Mouse (Mus musculus) spleen, adult 2 months (tissue): Measurements from ENCODE around the gene Sobp. TPM values are rescaled to one million over a fixed set of nuclear protein-coding genes. Genes with fewer than 3 reads are reported as not detected.

Experiments used
- DNase-seq, 2 experiments: peaks; one replicate each; pipeline versions ENCODE4 v3.0.0 to v3.0.0-alpha.2; 2012 to 2021; ENCODE audit warnings: low spot score in 2 of 2, low read depth in 1 of 2
- H3K27ac ChIP-seq: fragments of 200-500 bp; 2 replicates; pipeline ENCODE4 v1.5.1; 2012; ENCODE audit warnings: low read length, inconsistent platforms; ENCODE audit not compliant: insufficient read depth
- H3K27me3 ChIP-seq: fragments of 200-500 bp; 2 replicates; pipeline ENCODE4 v1.6.1; 2012; ENCODE audit warnings: mild to moderate bottlenecking, moderate library complexity, low read length, inconsistent platforms; ENCODE audit not compliant: control insufficient read depth, insufficient read depth
- H3K36me3 ChIP-seq: fragments of 200-500 bp; 2 replicates; pipeline ENCODE4 v1.6.1; 2012; ENCODE audit warnings: mild to moderate bottlenecking, low read length, inconsistent platforms; ENCODE audit not compliant: control insufficient read depth, insufficient read depth
- H3K4me1 ChIP-seq: fragments of 200-500 bp; 2 replicates; pipeline ENCODE4 v1.6.1; 2011; ENCODE audit warnings: inconsistent platforms; ENCODE audit not compliant: control insufficient read depth, insufficient read depth, insufficient read length
- H3K4me3 ChIP-seq: fragments of 200-500 bp; 2 replicates; pipeline ENCODE4 v1.5.1; 2011; ENCODE audit warnings: mild to moderate bottlenecking, inconsistent platforms; ENCODE audit not compliant: insufficient read depth, insufficient read length; ENCODE audit errors: extremely low read depth
- CTCF ChIP-seq: fragments of 200-500 bp; IDR thresholded peaks from 2 replicates; pipeline ENCODE4 v1.5.1; 2011; ENCODE audit warnings: mild to moderate bottlenecking, inconsistent platforms; ENCODE audit not compliant: insufficient read depth, insufficient read length, insufficient replicate concordance; ENCODE audit errors: extremely low read depth
- POLR2A ChIP-seq: fragments of 200-500 bp; IDR thresholded peaks from 2 replicates; pipeline ENCODE4 v1.6.1; 2011; ENCODE audit warnings: low read depth, low read length, inconsistent platforms
- WGBS: fragments of 180-500 bp; shearing (Covaris S2); methylation state at CpG from one replicate; pipeline ENCODE4 v1.1.7; 2018; 5-methylcytosine and 5-hydroxymethylcytosine counted together
- polyA plus RNA-seq: library from polyadenylated mRNA; depleted of rRNA; stranded (reverse); fragments of >200 nt; gene quantifications from 2 replicates; pipeline ENCODE4 v1.2.3, GENCODE M21; 2012

Gene Sobp
- polyA plus RNA-seq, 1 experiment: 0.02 TPM

DNA sequence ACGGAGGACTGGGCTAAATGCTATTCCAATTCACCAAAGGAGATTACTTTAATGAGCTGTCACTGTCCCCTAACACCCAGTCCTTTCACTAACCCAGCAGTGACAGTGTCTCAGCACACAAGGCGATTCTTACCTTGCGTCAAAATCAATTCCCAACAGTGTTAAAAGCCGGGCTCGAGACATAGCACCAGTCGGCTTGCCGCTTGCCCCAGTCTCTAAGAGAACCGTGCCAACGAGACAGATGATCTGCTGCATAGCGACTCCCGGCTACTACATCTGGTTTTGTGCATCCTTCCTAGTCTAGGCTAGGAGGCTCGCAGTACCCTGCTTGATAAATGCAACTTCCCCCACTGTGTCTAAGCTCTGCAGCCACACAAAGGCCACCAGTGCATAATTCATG, 12.0 kb downstream of the Sobp start:
- H3K36me3 ChIP-seq: no peaks in the 10 kb centered on the region
- no peak for TF ChIP-seq POLR2A
- TF ChIP-seq CTCF: no peak
- H3K27ac ChIP-seq: no peak overlapping the region
- no peak for DNase-seq
- H3K27me3 ChIP-seq: no peaks in the 10 kb centered on the region
- no peaks in the 10 kb centered on the region for H3K4me1 ChIP-seq
- no peak overlapping the region for H3K4me3 ChIP-seq
- WGBS: 90% methylated on average over 12 of the region's 12 CpGs

DNA sequence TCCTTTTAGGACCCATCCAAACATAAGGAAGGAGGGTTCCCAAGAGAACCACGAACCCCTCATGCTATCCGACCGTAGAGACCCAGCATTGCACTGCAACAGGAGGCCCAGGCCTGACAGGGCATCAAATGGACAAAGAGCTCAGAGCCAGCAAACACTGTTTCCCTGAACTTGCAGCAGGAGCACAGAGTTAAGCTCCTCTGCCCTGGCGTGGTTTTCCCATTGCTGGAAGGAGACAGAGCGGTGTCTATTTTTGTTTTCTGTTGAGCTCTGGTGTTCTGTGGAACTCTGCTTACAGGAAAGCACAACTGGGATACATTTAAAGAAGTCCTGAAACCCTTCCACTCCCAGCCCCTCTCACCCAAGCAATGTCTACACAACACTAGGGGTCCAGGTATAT, 15.0 kb downstream of the Sobp start:
- Histone ChIP-seq H3K36me3 (no peaks in the 10 kb centered on the region), H3K27ac (no peak overlapping the region), H3K4me1 (no peaks in the 10 kb centered on the region), H3K27me3 (no peaks in the 10 kb centered on the region), H3K4me3 (no peak overlapping the region)
- TF ChIP-seq CTCF: no peak
- no peak for TF ChIP-seq POLR2A
- DNase-seq: no peak
- WGBS: 89% methylated on average over 5 of the region's 5 CpGs

DNA sequence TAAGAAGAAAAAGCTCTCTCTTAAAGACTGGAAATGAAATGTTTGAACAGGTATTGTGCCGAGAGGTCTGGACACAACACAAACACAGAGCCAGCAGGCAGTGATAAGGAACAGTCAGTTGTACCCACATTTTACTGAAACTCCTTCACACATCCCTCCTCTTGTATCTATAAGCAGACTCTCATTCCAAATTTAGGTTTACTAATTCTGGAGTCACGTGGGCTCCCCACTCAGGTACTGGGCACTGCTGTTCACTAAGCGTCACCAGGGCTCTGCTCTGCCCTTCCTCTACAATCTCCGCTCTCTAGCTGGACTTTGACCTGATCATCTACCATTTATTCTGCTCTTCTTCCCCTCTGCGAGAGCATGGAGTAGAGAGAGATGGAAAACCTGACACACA, 15.4 kb downstream of the Sobp start:
- 84% methylated on average over 5 of the region's 5 CpGs for WGBS
- H3K36me3 ChIP-seq: no peaks in the 10 kb centered on the region
- no peaks in the 10 kb centered on the region for H3K27me3 ChIP-seq
- DNase-seq: no peak
- H3K4me3 ChIP-seq: no peak overlapping the region
- no peak overlapping the region for H3K27ac ChIP-seq
- no peaks in the 10 kb centered on the region for H3K4me1 ChIP-seq
- TF ChIP-seq POLR2A (no peak), CTCF (no peak)

DNA sequence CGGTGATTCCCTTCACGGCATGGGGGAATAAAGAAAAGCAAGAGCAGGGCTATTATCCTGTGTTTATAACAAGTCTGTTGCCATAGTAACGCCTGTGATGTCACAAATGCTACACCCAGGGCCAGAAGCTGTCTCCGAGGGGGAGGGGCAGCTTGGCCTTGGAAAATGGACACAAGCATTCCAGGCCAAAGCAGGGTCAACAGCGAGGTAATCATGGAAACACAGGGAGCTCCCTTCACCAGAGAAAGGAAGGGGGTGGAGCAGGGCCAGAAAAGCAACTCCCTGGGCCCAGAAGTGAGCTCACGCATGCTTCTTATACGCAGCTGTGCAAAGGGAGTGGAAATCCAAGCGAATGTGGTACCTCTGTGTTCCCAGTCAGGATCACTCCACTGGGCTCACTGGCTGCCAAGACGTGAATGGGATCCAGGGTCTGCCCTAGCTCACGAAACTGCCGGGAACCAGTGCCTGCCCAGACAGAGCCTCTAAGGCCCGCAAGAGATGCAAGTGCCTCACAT, 19.2 kb downstream of the Sobp start:
- TF ChIP-seq POLR2A (no peak), CTCF (no peak)
- H3K27me3 ChIP-seq: no peaks in the 10 kb centered on the region
- no peak overlapping the region for H3K4me3 ChIP-seq
- DNase-seq: no peak
- no peaks in the 10 kb centered on the region for H3K4me1 ChIP-seq
- no peaks in the 10 kb centered on the region for H3K36me3 ChIP-seq
- WGBS: 67% methylated on average over 12 of the region's 12 CpGs
- H3K27ac ChIP-seq: no peak overlapping the region

DNA sequence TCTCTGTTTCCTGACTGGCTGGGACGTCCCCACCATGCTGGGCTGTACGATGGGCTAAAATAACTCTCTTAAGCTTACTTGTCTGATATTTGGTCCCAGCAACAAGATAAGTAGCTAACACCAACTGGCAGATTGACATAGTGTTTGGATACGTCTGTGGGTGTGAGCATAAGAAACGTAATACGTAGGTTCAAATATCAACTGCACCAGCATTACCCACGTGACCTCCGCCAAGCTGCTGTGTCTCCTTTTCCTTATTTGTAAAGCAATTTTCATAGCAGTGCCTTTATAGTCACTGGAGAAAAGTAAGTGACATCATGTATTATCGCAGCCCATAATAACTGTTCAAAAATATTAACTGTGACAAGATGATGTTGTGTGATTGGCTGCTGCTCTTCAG, 21.7 kb downstream of the Sobp start:
- Histone ChIP-seq H3K4me3 (no peak overlapping the region), H3K36me3 (no peaks in the 10 kb centered on the region), H3K27ac (no peak overlapping the region), H3K27me3 (no peaks in the 10 kb centered on the region), H3K4me1 (no peaks in the 10 kb centered on the region)
- WGBS: 92% methylated on average over 8 of the region's 8 CpGs
- no peak for DNase-seq
- TF ChIP-seq CTCF (no peak), POLR2A (no peak)

DNA sequence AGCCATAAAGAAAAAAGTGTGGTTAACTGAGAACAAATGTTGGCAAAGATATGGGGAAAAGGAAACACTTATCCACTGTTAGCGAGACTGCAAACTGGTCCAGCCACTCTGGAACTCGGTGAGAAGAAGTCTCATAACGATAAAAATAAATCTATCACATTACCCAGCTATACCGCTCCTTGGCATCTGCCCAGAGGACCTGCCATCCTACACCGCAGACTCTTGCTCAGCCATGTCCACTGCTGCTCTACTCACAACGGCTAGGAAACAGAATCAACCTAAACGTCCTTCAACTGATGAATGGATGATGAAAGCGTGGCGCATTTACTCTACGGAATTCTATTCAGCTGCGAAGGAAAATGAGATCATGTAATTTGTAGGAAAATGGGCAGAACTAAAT, 25.9 kb downstream of the Sobp start:
- H3K4me1 ChIP-seq: no peaks in the 10 kb centered on the region
- 81% methylated on average over 11 of the region's 11 CpGs for WGBS
- no peak for DNase-seq
- no peaks in the 10 kb centered on the region for H3K36me3 ChIP-seq
- H3K27me3 ChIP-seq: no peaks in the 10 kb centered on the region
- TF ChIP-seq POLR2A (no peak), CTCF (no peak)
- no peak overlapping the region for H3K4me3 ChIP-seq
- no peak overlapping the region for H3K27ac ChIP-seq

DNA sequence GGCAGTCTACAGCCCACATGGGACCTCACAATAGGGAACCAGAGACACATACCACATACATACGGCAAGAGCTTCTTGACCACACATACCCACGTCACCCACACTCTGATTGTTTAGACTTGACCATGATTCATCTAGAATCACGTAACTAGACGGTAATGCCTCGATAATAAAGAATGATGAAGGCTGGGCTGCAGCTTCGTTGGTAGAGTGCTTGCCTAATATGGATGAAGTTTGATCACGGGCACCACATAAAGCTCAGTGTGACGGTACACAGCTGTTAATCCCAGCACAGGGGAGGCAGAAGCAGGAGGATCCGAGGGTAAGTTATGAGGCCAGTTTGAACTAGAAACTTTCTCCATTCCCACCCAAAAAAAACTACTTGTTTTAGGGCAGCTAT, 31.2 kb downstream of the Sobp start:
- Histone ChIP-seq H3K27me3 (no peaks in the 10 kb centered on the region), H3K27ac (no peak overlapping the region), H3K4me3 (no peak overlapping the region), H3K36me3 (no peaks in the 10 kb centered on the region), H3K4me1 (no peaks in the 10 kb centered on the region)
- TF ChIP-seq CTCF: no peak
- no peak for TF ChIP-seq POLR2A
- DNase-seq: no peak
- 91% methylated on average over 9 of the region's 9 CpGs for WGBS
